Mouse (Mus musculus): ENCODE data around the gene Lenep. TPM values are rescaled to one million over a fixed set of nuclear protein-coding genes. Genes with fewer than 3 reads are reported as not detected.
"Not testable (repeated sequence)": the region's sequence is repeated elsewhere in the genome, so short reads cannot be mapped to it uniquely, and the experiment has no call there.

Gene Lenep
- not detected in 2 replicates for polyA plus RNA-seq (2012; rRNA removed)

DNA sequence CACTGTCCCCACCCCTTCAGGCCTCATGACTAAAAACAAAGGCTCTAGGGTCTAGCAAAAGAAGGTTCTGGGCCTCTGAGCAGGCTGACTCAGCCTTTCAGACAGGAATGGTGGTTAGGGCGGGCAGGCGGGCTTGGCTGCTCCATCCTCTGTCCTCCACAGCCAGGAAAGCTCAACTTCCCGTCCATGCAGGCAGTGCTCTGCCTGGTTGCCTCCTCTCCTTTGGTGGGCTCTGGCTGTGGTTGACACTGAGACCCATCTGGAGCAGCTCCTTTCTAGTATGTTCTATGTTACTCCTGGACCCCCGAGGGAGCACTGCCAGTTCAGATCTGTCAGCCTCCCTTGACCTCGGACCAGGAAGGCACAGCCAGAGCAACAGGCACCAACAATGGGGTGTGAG, at the start of gene Lenep:
TSS of gene Lenep (minus strand) at position 101 of the 400 bp plus-strand sequence.
- 83% methylated on average over 5 of the region's 5 CpGs for WGBS

DNA sequence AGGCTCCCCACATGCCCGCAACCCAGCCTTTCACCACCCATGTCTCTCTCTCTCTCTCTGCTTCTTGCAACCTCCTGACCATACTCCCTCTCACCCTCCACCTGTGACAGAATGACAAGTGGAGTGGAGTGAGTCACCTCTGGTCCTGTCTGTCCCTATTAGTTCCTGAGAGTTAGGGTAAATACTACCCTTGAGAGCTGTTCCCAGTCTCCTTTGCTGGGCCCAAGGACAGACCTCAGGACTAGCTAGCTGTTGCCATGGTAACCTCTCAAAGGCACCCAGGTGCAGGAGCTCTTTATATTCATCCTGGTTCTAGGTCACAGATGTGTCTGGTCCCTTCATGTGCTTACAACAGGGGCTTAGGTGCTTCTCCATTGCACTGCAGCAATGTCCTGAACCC, 49.3 kb upstream of the Lenep start:
- DNase-seq (ENCODE audit: low read depth, low spot score), result no peak
- 96% methylated on average over 1 of the region's 1 CpGs for WGBS

More for the DNA sequence above, at the start of gene Lenep:
- DNase-seq (ENCODE audit: low read depth, low spot score), result no peak

DNA sequence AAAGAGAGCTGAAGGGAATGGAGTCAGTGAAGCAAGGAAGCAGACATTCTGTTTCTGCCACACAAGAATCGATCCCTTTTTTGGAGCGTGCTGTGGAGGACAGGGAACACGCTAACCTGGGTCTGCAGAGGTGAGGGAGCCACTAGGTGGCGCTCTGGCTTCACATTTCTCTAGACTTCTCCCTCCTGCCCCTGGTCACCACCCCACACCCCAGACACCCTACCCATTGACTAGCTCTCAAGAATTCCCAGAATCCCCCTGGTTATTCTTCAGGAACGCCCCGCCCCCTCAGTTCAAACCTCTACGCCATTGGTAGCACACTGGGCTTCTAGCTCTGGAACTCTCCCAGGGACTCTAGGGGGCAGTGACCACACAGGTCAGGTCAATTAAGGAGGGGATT, 46.9 kb upstream of the Lenep start:
- no peak for DNase-seq (ENCODE audit: low read depth, low spot score)
- WGBS, result 49% methylated on average over 7 of the region's 7 CpGs

DNA sequence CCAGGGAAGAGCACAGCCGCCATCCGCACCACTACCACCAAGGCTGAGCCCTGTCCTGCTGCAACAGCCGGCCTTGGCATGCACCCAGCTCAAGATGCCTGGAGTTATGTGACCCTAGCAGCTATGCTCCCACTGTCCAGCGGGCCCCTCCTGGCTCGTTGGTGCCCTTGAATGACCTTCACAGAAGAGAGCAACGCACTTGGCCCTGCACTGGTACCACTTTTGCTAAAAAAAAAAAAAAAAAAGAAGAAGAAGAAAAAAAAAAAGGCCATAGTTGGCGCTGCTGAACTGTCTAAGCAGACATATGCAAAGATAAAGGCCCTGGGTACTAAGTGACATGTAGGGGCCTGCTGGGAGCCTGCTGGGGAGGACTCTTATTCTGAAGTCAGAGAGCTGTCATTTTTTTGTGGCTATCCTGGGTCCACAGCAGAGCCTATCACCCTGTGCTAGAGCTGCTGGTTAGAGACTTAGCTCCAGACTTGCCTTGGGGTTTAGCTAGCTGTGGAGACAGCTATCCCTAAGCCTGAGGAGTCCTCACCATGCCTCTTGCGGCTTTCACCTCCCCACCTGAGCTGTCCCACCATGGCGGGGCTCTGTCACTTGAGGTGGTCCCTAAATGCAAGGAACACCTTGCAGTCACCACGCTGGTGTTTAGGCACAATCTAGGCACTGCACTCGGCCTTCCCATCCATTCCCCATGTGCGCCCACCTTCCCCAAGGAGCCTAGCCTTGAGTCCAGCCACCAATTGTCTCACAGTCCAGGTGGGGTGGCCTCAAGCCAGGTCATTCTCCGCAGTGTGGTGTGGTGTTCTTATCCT, 46.3 kb upstream of the Lenep start:
- DNase-seq (ENCODE audit: low read depth, low spot score), result no peak
- 71% methylated on average over 13 of the region's 13 CpGs for WGBS

DNA sequence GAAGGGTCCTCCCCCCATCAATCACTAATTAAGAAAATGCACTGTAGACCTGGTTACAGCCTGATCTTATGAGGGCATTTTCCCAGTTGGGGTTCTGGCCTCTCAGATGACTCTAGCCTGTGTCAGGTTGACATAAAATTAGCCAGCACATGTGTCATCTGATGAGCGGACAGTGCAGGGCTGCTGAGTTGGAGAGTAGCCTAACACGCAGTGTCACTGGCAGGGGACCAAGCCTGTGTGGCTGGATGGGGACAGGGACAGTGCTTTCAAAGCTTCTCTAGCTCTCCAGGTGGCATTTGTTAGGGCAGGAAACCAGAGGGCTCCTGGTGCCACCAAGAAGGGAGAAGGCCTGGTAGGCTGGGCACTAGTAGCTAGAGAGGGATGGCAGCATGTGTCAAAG, 38.1 kb upstream of the Lenep start:
- no peak for DNase-seq (ENCODE audit: low read depth, low spot score)
- WGBS, result 86% methylated on average over 2 of the region's 2 CpGs

DNA sequence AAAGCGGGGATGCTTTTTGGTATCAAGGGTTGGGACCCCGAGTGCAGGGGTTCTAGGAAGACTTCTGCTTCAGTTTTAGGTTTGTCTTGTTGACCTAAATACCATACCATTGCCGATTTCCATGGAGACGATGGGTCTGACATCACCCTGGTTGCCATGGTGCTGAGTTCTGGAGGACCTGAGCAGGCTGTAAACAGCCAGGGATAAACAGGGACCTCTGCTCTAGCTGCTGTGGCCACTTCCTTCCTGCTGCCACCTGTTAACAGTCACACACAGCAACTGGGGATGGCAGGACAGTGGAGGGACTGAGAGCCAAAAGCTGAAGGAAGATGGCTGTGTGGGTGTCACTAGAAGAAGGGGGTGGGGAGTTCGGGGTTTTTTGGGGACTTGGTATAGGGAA, 34.7 kb upstream of the Lenep start:
- 15% methylated on average over 5 of the region's 5 CpGs for WGBS
- DNase-seq (ENCODE audit: low read depth, low spot score), result no peak

DNA sequence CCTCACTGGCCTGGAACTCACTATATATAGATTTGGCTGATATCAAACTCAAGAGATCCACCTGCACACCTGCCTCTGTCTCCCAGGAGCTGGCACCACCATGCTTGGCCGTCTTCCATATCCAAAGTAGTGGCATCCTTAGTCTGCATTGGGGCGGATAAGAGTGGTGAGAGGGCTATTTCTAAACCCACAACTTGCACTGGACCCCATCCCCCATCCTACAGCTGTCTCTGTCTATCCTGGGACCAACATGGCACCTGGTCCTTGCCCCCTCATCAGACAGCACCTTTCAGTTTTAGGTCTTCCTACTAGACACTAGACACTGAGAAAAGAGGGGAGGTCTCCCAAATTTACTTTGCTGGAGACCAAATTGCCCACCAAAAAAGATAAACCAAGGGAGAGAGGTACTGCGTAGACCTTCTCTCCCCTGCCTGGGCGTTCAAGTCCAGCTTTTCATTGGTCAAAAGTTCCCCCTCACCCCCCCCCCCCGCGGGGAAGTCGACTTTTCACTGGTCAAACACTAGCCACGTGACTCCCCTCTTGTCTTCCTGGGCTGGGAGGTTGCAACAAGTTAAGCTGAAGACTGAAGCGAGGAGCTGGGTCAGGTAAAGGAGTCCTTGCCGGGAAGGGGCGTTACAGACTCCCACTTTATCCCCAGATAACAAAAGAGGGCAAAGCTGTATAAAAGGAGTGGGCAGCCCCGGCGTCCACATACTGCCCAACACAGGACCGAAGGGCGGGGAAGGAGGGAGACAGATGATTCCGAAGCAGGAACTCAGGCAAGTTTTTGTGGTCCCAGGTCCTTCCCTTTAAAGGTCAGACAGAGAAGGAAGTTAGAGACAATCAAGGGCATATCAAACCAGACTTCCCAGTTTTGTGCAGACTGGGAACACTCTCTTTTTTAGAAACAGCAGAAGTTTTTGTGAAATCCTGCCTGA, 33.9 kb upstream of the Lenep start, which contains the start of gene Pbxip1:
TSS of gene Pbxip1 (plus strand) at position 531 of the 938 bp plus-strand sequence.
- 5% methylated on average over 16 of the region's 16 CpGs for WGBS
- no peak for DNase-seq (ENCODE audit: low read depth, low spot score)

DNA sequence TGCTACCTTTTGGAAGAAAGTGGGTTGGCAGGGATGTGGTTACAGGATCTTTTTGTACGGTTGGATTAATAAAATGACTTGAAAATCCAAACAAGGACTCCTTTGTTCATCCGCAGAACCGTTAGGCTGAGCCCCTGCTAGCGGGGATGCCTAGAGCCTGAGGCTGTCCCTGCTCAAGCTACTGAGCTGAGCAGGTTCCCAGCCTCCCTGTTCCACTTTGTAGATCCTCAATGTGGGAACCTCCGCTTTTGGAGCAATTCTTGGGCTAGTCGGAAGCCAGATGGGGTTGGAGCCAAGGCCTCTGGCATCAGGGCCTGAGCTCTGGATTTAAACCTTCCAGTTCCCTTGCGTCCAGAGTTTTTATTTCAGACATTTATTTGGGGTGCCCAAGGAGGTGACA, 32.4 kb upstream of the Lenep start:
- DNase-seq (ENCODE audit: low read depth, low spot score), result no peak
- WGBS, result 69% methylated on average over 7 of the region's 7 CpGs

DNA sequence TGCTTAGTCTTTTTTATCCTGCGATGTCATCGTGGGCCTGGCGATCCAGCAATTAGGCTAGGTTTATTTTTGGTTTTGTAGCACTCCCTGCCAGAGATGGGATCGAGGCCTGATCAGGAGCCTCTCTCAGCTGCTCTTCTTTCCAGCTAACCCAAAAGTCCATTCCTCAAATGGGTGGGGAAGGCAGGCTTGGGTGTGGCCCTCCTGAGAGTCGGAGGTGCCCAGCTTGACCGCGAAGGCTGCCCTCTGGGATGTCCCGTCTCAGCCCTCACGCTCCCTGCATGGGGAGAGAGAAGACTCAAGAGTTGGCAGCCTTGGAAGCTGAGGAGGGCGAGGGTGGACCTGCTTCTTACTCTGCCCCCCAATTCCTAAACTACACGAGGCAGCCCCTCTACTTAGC, 31.9 kb upstream of the Lenep start:
- 68% methylated on average over 11 of the region's 11 CpGs for WGBS
- no peak for DNase-seq (ENCODE audit: low read depth, low spot score)

DNA sequence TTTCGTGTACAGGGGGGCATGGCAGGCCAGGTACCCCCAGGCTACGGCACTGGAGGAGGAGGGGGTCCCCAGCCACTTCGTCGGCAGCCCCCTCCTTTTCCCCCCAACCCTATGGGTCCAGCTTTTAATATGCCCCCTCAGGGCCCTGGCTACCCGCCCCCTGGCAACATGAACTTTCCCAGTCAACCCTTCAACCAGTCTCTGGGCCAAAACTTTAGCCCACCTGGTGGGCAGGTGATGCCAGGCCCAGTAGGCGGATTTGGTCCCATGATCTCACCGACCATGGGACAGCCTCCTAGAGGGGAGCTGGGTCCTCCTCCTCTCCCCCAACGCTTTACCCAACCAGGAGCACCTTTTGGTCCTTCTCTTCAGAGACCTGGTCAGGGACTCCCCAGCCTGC, 30.0 kb upstream of the Lenep start:
- 90% methylated on average over 8 of the region's 8 CpGs for WGBS
- DNase-seq (ENCODE audit: low read depth, low spot score), result no peak

DNA sequence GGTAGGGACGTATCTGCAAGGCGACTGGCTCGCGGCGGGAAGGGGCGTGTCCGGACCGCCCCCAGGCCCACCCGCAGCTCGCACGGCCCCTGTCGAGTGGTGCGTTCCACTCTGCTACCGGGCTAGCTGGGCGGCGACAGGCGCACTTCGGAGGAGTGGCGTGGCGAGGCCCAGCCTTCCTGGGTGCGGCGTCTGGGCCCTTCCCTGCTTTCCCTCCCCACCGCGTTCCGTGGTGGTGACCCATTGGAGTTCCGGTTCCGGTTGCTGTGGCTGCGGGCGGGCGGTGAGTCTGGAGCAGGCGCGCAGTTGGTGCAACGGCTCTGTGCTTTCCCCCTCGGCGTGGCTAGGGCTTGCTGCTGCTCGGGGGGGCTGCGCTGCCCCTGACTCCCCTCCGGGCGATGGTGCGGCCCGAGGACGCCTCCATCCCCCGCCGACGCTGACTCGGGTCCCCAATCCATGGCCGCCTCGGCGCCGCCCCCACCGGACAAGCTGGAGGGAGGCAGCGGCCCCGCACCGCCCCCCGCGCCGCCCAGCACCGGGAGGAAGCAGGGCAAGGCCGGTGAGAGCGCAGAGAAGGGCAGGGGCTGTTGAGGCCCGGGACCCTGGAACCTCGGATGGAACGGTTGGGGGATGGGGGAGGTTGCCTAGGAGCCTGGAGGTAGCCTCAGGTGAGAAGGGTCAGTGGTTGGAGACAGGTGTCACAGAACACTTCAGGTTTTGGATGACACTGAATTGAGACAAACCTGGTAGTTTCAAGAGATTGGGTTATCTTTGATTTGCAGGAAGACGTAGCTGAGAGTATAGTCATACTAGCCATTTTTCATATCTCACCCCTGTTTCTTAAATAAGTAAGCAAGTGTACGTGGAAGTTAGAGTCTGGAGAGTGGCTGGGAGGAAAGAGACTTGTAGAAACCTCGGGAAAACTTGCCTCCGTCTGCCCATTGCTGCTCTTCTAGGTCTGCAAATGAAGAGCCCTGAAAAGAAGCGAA, 27.9 kb upstream of the Lenep start, which contains the start of gene Pygo2:
TSS of gene Pygo2 (plus strand) at position 44 of the 989 bp plus-strand sequence.
- WGBS, result 2% methylated on average over 68 of the region's 68 CpGs

DNA sequence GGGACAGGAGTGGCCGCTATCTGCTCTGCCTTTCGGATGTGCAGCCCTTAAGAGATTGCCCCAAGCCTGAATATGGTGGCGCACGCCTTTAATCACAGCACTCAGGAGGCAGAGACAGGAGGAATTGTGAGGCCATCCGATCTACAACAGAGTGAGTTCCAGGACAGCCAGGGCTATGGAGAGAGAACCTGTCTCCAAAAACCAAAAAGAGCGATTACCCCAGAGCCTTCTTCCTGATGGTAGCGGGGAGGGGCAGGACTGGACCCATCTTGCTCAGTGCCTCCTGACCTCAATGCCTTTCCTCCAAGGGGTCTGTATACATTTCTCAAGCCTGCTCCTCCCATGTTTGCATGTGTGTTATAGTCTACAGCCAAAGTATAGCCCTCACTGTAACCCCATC, 26.4 kb upstream of the Lenep start:
- not testable (repeated sequence) for DNase-seq (ENCODE audit: low read depth, low spot score)
- 94% methylated on average over 7 of the region's 7 CpGs for WGBS

More for the DNA sequence above, 27.9 kb upstream of the Lenep start, which contains the start of gene Pygo2:
- no peak for DNase-seq (ENCODE audit: low read depth, low spot score)

DNA sequence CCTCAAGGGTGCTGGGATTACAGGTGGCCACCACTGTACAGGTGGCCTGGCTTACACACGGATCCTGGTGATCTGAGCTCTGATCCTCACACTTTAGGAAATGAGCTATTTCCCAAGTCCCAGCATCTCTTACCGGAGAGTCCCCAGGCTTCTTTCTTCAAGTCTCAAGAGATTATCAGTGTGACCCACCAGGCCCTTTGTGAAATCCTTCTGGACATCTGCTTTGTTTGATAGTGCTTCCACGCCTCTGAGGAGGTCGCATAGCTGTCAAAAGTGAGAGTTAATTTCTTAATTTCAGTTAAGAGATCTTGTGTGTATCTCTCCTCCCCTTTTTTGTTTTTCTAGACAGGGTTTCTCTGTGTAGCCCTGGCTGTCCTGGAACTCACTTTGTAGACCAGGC, 23.3 kb upstream of the Lenep start:
- DNase-seq (ENCODE audit: low read depth, low spot score), result no peak
- WGBS, result 93% methylated on average over 4 of the region's 4 CpGs

DNA sequence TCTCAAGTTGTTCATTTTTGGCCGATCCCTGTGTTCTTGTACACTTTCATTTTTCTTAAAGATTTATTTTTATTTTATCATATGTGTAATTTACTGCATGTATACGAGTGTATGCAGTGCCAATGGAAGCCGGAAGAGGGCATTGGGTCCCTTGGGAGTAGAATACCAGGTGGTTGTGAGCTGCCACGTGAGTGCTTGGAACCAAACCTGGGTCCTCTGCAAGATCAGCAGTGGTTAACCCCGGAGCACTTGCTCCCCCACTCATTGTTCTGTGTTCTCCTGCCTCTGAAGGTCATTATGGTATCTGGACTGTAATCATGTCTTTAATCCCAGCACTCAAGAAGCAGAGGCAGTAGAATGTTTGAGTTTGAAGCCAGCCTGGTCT, 22.5 kb upstream of the Lenep start:
- no peak for DNase-seq (ENCODE audit: low read depth, low spot score)
- 54% methylated on average over 5 of the region's 5 CpGs for WGBS

DNA sequence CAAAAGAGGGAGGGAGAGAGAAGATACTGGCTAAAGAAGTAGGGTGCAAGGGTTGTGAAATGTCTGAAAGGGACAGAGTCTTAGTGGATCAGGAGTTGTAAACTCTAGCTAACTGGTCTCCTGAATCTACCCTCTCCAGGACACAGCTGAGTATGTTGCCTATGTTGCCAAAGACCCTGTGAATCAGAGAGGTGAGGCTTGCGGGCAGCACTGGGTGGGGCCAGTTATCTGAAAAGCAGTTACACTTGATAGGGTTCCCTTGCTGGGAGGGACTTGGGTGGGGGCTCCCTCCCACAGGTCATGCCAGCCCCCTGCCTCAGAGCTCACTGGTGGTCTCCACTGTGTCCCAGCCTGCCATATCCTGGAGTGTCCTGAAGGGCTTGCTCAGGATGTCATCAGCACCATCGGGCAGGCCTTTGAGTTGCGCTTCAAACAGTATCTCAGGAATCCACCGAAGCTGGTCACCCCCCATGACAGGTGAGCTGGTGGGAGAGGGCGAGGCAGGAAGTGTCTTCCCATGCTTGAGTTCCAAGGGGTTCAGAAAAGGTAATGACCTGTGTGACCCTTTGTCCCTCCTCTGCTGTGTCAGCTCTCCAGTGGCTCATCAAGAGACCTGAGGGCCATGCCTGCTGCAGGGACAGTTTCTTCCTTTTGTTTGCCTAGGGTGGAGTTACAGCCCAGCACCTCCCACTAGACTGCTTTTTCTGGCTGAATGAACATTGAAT, 22.0 kb upstream of the Lenep start:
- 50% methylated on average over 5 of the region's 5 CpGs for WGBS
- DNase-seq (ENCODE audit: low read depth, low spot score), result no peak

DNA sequence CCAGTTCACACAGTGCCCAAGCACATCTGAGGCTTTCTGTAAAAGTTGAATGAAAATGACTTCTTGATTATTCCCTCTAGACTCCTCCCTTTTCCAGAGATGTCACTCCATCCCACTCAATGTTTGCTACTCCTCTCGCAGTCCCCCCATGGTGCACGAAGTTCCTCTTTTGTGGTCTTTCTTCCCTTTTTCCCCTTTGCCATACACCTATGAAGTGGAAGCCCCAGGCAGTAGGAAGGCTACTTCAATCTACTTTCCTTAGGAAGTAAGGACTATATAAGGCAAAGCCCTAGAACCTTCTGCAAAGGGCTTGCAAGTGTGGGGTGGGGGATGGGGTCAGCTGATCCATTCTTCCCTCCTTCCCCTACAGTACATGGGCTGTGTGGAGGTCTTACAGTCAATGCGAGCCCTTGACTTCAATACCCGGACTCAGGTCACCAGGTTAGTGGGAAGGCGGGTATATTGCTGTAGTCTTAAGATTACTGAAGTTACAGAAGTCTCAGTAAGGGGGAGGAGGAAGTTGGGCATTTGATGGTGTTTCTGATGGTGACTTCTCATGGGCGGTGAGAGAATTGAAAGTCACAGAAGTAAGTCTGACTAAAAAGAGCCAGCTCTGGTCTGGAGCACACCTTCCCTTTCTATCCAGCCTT, 20.1 kb upstream of the Lenep start:
- WGBS, result 78% methylated on average over 6 of the region's 6 CpGs
- no peak for DNase-seq (ENCODE audit: low read depth, low spot score)

DNA sequence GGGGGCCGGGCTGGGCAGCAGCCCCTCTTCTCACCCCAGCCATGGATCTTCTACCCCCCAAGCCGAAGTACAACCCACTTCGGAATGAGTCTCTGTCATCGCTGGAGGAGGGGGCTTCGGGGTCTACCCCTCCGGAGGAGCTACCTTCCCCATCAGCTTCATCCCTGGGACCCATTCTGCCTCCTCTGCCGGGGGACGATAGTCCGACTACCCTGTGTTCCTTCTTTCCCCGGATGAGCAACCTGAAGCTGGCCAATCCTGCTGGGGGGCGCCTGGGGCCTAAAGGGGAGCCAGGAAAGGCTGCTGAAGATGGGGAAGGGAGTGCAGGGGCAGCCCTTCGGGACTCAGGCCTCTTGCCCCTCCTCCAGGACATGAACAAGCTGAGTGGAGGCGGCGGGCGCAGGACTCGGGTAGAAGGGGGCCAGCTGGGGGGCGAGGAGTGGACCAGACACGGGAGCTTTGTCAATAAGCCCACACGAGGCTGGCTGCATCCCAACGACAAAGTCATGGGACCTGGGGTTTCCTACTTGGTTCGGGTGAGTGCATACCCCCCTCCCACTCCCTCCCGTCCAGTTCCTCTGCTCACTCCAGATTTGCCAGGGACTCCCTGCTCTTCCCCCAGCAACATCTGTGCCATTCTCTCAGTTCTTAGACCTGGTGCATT, 19.3 kb upstream of the Lenep start:
- DNase-seq (ENCODE audit: low read depth, low spot score), result no peak
- 43% methylated on average over 22 of the region's 22 CpGs for WGBS
